8 mouse cellular contexts compared by ENCODE assay signal in genomic region chr4:132113411-132114095, GRCm38 (mm10). TPM values are rescaled to one million over a fixed set of nuclear protein-coding genes. Genes with fewer than 3 reads are reported as not detected.
DNase-seq lines count a peak whose midpoint lies in the region; ATAC-seq lines count a peak whose summit lies in the region.

No protein-coding gene starts in this region.

- H3K4me1 ChIP-seq in embryonic facial prominence, embryonic 13.5 days, result no peaks in the 10 kb centered on the region
- H3K4me1 ChIP-seq in midbrain, embryonic 14.5 days (ENCODE audit: control insufficient read depth, insufficient read depth, low read length), result 0 out of 2 replicates have a peak, but pooled peaks cover 3% of the 10 kb centered on the region

- peak; percentile 41 for DNase-seq in embryo, embryonic 10 days (ENCODE audit: low spot score)
- no peak for DNase-seq in embryo, embryonic 10.5 days (ENCODE audit: low spot score)
- peak; percentile 9 for DNase-seq in 3134 (ENCODE audit: extremely low read depth, insufficient read length, low spot score)
- DNase-seq in kidney, postnatal 4 days, result peak; percentile 8 to 18
- DNase-seq in midbrain, embryonic 14.5 days, result peak; percentile 69
- DNase-seq in ovary, adult 18-20 months (ENCODE audit: low spot score), result no peak
- no peak for DNase-seq in spleen, adult 12 weeks (ENCODE audit: low spot score)

- WGBS in embryonic facial prominence, embryonic 13.5 days, result 43% methylated on average over 53 of the region's 53 CpGs
- WGBS in midbrain, embryonic 14.5 days, result 49% methylated on average over 53 of the region's 53 CpGs

- no peaks in the 10 kb centered on the region for H3K36me3 ChIP-seq in embryonic facial prominence, embryonic 13.5 days
- no peaks in the 10 kb centered on the region for H3K36me3 ChIP-seq in midbrain, embryonic 14.5 days (ENCODE audit: control insufficient read depth, insufficient read depth, low read length)

- peaks cover 27% of the 10 kb centered on the region for H3K27me3 ChIP-seq in embryonic facial prominence, embryonic 13.5 days
- no peaks in the 10 kb centered on the region for H3K27me3 ChIP-seq in midbrain, embryonic 14.5 days (ENCODE audit: control insufficient read depth, insufficient read depth, low read length)

- H3K9me3 ChIP-seq in embryonic facial prominence, embryonic 13.5 days, result no peaks in the 10 kb centered on the region
- no peaks in the 10 kb centered on the region for H3K9me3 ChIP-seq in midbrain, embryonic 14.5 days (ENCODE audit: control insufficient read depth, low read length)

- H3K4me3 ChIP-seq in embryonic facial prominence, embryonic 13.5 days, result peak overlapping the region; percentile 31
- H3K4me3 ChIP-seq in midbrain, embryonic 14.5 days (replicated peaks; ENCODE audit: low read depth, low read length), result peak overlapping the region; percentile 25

- no peak overlapping the region for H3K27ac ChIP-seq in embryonic facial prominence, embryonic 13.5 days
- no peak overlapping the region for H3K27ac ChIP-seq in midbrain, embryonic 14.5 days (replicated peaks; ENCODE audit: low read depth, low read length)

- no peak for ATAC-seq in embryonic facial prominence, embryonic 13.5 days (ENCODE audit: insufficient number of reproducible peaks, insufficient read depth, low FRiP score, low TSS enrichment, low read depth)
- ATAC-seq in midbrain, embryonic 14.5 days (ENCODE audit: low FRiP score, low TSS enrichment), result no peak

- no peak overlapping the region for H3K9ac ChIP-seq in embryonic facial prominence, embryonic 13.5 days
- H3K9ac ChIP-seq in midbrain, embryonic 14.5 days (replicated peaks; ENCODE audit: low read length), result no peak overlapping the region; the same call in 1 of the 2 replicates

- peak overlapping the region; percentile 55 for H3K4me2 ChIP-seq in embryonic facial prominence, embryonic 13.5 days
- peak overlapping the region; percentile 52 for H3K4me2 ChIP-seq in midbrain, embryonic 14.5 days (ENCODE audit: low read length)

RNA-seq across cellular contexts. Expression of gene Oprd1, which starts 30.7 kb away (rescaled TPM):
- polyA plus RNA-seq in embryonic facial prominence, embryonic 13.5 days (2015; fragmentation: Nextera tagmentation; extraction: Ambion mirVana), result 0.50 and 0.55 TPM in 2 replicates
- 0.08 and 0.15 TPM in 2 replicates for polyA plus RNA-seq in midbrain, embryonic 14.5 days (2014; fragmentation: Nextera tagmentation; extraction: Ambion mirVana)

RNA-seq across cellular contexts. Expression of gene Epb41, which starts 38.4 kb away (rescaled TPM):
- polyA plus RNA-seq in embryonic facial prominence, embryonic 13.5 days (2015; fragmentation: Nextera tagmentation; extraction: Ambion mirVana), result 69.6 and 80.3 TPM in 2 replicates
- polyA plus RNA-seq in midbrain, embryonic 14.5 days (2014; fragmentation: Nextera tagmentation; extraction: Ambion mirVana), result 88.3 and 116 TPM in 2 replicates

RNA-seq across cellular contexts. Expression of gene Gm10300, which starts 39.1 kb away (rescaled TPM):
- polyA plus RNA-seq in embryonic facial prominence, embryonic 13.5 days (2015; fragmentation: Nextera tagmentation; extraction: Ambion mirVana), result 0.11 TPM in 1 of 2 replicates, not detected in the other
- not detected in 2 replicates for polyA plus RNA-seq in midbrain, embryonic 14.5 days (2014; fragmentation: Nextera tagmentation; extraction: Ambion mirVana)

Comparison
In these comparisons a context has a peak if more than half of its experiments do, and no peak if none do; other contexts are left out.
1. DNase-seq: peak in embryo, embryonic 10 days (single experiment), 3134 (single experiment), kidney, postnatal 4 days (2 of 2) and midbrain, embryonic 14.5 days (single experiment); none in embryo, embryonic 10.5 days (single experiment), ovary, adult 18-20 months (single experiment) and spleen, adult 12 weeks (single experiment).